Mouse (Mus musculus): ENCODE measurements at regions not wholly inside any gene's neighbourhood (a gene's known extent, or its start where the extent isn't known, plus 50 kb on each side); places are given as distances from the start of the nearest gene placed in this dataset.
"Not testable (repeated sequence)": the region's sequence is repeated elsewhere in the genome, so short reads cannot be mapped to it uniquely, and the experiment has no call there.

DNA sequence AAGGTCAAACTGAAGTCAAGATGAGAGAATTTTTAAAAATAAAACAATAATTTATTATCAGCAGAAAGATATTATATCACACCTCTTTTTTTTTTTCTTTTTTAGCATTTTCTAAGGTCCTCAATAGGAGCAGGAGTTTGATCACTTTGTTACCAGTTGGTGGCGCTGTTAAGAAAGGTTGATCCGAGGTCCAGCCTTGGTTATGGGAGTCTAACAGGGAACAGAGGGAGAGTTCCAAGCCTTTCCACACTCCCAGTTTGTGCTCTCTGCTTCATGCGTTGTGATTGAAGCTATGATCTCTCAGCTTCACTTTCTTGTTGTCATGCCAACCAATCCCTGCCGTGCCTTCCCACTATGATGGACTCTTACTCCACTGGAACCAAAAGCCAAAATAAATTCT lies 83.8 kb downstream of the Fam174a start:
- no peak for DNase-seq (ENCODE audit: low spot score in 2 of 2)

DNA sequence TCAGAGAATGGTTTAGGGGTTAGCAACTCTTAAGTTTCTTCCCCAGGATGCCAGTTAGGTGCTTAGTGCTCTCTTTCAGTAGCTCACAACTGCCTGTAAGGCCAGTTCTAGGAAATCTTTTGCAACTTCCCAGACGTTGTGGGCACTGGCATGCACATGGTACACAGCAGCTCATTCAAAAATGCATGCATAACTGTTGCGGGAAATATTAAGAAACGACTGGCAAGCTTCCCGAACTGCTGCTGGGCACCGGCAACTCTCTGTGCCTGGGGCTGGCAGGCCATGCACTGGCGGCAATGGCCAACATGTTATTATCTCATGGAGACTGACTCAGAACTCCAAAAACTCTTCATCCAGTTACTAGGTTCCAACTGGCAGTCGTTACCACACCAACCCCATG lies 86.3 kb downstream of the Fam174a start:
- DNase-seq (ENCODE audit: low spot score in 2 of 2) = no peak

DNA sequence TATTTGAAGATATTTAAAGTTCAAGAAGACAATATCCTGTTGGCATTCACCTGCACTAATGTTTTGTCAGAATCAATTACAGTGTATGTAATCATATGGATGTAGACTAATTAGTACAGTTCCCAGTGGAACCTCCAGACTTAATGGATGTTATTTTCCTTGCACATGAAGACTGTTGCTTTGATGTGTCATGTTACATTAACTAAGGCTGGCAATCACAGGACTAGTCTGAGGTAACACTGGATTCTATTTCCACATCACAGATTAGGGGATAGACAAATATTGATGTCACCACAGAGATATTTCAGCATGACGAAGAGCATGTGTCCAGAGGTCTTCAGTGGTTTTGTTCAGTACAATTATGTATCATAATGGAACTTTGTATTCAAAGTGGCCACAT lies 108.8 kb downstream of the Fam174a start:
- DNase-seq (ENCODE audit: low spot score in 2 of 2) = no peak

DNA sequence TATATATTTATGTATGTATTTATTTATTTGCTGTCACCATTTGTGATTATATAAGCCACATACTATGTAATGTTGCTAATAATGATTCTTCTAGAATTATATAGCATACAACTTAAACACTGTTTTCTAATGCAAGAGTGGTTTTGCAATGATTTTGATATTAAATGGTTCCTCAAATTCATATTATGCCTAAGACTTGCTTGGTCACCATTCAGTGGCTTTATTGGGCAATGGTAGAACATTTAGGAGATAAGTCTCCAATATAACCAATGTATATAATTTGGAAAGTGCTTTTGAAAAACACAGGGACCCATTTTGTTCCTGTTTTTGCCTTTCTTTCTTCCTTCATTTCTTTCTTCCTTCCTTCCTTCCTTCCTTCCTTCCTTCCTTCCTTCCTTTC lies 112.0 kb downstream of the Fam174a start:
- no peak for DNase-seq (ENCODE audit: low spot score in 2 of 2)

DNA sequence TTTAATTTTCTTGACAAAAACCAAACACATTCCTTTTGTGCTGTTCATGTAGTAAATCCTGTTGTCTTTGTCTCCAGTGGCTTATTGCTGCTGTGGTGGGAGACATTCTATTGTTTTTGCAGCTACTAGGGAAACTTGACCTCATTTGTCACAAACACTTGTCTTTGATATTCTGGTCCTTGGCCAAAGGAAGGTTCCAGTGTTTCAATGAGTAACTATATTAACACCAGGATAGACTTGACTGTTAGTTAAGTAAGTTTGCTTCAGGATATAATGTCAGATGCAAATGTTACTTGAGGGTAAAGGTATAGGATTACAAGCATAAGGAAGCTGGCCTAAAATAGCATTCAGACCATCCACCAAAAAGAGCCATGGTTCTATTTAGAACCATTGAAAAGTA lies 123.7 kb downstream of the Fam174a start:
- no peak for DNase-seq (ENCODE audit: low spot score in 2 of 2)

DNA sequence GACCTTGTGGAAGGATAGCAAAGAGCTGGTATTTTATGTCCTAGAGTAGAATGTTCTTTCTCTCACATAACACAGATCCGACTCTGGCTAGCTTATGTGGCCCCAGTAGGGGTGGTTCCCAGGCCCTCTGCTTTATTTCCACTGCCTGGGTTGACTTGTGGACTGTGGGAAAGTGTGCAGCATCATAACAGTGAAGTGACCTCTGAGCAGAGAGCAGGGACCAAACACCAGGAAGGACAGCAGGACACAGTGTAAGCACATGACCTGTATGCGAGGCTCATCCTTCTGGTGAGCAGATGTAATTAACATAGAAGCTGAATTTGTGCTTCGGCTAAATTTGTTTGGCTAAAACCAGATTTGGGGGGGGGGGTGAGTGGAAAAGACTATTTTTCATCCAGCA lies 132.1 kb downstream of the Fam174a start:
- DNase-seq (ENCODE audit: low spot score in 2 of 2) = no peak

DNA sequence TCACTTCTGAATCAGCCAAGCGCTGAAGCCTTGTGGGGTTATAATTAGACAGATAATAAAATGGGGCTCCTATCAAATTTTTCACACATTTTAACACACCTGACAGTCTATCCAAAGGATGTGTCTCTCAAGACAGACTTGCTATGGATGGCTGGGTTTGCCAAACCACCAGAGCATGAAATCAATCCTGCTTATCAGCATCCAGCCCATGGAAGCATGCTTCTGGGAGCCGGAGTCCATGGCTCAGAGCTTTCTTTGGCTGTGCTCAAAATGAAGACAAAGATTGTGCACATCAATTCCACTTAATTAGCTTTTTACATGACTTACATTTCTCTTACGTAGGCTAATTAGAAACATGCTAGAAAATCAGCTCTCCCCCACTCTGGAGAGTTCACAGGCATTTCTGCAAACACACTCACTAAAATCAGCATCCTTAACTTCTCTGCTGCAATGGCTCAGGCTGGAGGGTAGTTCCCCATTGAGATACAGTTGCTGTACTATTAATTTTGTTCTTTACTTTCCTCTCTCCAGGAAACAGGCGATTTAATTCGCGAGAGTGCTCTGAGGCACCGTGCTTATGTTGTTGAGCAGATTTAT lies 135.6 kb downstream of the Fam174a start:
- no peak for DNase-seq (ENCODE audit: low spot score in 2 of 2)

DNA sequence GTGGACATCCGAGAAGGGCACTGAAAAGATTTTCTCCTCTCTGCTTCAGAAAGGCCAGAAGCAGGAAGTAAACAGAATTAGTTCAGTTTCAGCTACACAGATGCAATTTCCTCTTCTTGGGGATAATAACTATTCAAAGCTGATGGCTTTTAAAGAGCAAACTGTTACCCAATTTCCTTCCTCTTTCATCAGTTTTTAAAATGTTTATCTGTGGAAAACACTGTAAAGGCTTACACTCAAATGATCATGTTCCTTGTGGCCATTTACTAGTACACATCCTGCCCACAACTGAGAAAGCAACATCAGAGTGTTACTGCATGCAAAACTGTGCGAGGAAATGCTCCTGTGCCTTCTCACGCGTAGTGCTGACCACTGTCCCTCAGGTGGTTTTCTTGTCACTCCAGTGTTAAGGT lies 137.5 kb downstream of the Fam174a start:
- DNase-seq (ENCODE audit: low spot score in 2 of 2) = no peak

DNA sequence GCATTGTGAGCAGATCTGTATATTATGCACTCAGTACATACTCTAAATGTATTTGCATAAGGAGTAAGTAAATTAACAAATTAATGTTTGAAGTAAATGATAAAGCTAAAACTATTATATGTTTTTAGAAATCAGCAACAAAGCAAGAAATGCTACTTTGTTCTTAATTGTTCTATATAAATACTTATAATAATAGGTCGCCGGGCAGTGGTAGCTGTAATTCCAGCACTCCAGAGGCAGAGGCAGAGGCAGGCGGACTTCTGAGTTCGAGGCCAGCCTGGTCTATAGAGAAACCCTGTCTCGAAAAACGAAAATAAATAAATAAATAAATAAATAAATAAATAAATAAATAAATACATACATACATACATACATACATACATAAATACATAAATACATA lies 138.3 kb downstream of the Fam174a start:
- peak; percentile 53 to 59 for DNase-seq (ENCODE audit: low spot score in 2 of 2)

DNA sequence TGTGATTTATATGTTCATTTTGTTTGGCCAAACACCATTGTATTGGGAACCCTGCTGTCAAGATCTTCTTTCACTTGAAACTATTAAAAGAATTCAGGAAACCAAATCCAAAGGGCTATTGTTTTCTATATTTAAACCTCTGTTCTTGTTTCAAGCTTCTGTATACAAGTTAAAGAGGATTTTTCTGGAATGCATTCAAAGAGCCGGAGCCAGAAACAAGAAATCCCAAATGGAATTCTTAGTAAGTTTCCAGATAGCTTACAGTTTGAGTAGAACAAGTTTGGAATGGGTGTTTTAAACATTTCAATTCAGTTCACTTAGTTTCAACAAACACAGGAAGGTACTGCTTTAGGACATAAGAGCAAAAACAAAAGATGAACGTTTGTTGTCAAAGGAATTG lies 140.8 kb downstream of the Fam174a start:
- no peak for DNase-seq (ENCODE audit: low spot score in 2 of 2)

DNA sequence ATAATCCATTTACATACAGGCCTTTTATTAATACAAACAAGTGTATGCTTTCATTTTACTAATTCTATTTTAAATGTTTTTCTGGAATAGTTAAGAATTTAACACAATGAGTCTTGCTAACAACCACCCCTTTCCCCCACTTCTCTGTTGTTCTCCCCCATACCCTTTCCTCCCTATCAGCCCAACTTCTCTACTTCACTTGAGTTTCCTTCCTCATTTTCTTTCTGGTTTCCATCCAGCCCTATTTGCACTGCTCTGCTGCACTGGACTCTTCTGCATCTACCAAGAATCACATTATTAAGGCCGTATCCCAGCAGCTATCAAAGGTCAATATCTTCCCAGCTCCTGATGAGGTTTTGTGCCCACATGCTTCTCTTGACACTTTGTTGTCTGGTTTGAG lies 145.9 kb downstream of the Fam174a start:
- no peak for DNase-seq (ENCODE audit: low spot score in 2 of 2)

DNA sequence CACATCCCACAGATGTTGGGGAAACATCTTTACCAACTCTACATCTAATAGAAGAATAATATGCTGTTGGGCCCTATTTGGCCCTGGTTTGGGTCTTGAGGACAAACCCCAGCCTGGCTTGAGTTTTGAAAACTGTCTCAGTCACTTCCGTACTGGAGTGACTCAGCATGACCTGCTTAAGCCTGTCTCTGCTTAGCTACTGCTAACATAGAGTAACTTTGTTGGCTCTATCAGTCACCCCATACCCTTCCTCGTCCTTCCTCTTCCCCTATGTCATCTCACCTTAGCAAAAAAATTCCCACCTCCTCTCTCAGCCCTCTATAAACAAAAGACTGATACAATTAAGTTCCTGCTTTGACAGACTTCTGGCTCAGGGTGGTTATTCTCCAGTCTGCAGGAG lies 154.7 kb downstream of the Fam174a start:
- DNase-seq (ENCODE audit: low spot score in 2 of 2) = no peak

DNA sequence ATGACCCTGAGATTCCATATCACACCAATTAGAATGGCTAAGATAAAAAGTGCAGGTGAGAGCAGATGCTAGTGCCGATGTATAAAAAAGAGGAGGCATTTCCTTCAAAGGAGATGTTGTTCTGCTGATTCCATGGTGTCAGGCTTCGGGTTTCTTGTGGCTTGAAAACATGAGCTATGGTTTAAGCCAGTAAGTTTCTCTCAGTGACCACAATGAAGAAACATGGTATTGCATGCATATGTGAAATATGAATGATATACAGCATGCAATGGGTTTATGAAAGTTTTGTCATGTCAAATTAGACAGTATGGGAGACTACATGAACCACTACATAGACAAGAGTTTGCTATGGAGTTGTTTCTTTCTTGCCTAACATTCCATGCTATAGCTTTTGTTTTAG lies 155.3 kb downstream of the Fam174a start:
- no peak for DNase-seq (ENCODE audit: low spot score in 2 of 2)

DNA sequence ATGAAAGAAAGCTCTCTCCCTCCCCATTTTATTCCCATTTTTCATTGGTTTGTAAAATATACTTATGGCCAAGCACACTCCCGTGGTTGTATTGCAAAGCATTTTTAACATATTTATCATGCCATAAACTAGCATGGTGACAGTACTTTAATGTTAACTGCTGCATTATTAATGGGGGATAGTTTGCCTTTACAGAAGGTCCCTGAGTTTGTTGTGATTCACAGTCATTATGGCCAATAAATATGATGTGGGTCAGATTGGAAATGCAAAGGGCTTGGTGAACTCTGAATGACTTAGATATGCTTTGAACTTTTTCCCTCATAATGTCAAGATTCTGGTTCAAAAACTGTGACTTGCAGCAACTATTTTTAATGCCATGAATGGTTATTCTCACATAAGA lies 157.1 kb downstream of the Fam174a start:
- DNase-seq (ENCODE audit: low spot score in 2 of 2) = no peak

DNA sequence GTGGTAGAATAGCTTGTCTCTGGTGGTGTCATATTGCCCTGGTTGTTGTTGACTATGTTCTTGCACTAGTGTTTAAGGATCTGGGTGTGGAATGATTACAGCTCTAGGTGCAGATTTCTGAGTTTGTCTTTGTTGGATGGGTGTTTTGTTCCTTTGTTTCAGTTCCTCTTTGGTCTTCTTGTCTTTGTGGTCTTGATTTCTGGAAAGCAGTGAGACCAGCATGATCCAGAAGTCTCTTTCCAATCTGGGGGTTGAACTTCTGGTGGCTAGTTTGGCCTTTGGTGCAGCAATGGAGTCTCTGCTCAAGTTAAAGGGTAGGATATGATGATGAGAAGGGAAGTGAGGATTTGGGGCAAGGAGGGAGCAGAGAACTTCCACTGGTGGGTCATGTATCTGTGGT lies 174.4 kb downstream of the St8sia4 start:
- DNase-seq (ENCODE audit: low spot score in 2 of 2) = no peak

DNA sequence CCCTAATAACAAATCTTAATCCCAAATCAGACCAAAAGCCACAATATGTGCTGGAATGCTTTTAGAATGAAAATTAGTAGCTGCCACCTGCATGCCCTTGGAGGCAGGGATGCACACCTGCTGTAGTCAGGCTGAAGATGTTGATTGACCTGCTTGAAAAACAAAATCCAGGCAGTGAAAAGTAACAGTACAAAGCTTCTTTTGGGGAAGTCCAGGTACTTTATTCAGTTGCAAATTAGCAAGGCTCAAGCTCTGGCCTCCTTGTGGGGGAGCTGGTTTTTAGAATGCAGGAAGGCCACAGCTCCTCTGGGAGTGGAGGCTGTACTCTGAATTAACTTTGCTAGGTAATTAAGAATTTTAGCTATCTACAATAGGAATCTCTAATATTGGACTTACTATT lies 166.7 kb downstream of the St8sia4 start:
- DNase-seq (ENCODE audit: low spot score in 2 of 2) = not testable (repeated sequence)

DNA sequence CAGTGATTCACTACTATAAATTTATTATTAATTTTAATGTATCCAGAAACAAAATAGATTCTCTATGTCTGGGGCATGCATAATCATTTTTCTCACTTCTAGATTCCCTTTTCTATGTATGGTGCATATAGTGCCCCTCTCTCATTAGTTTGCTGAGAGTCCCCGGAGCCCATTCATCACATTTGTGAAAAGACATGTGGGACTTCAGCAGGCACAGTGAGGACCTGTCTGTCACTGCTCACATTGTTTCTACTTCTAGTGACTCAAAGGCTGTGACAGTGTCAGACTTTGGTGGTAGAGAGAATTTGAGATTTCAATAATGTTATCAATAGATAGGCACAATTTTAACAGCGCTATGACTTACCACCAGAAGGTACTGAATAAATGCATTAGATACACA lies 158.7 kb downstream of the St8sia4 start:
- DNase-seq (ENCODE audit: low spot score in 2 of 2) = no peak

DNA sequence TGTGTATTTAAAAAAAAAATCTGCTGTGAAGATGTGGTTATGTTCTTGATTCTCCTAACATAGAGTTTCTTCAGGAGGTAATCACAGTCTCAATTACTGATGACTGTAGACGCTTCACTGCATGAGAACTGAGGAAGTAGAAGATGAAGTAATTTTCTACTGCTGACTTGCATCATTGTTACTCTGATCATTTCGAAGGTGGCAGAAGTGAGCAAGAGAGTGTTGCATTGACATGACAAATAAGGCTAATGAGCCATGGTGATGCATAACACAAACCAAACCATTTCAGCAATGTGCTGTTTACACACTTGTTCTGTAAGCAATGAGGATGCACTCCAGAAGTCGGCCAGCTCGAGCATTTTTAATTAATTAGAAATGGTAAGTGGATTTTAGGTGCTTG lies 138.6 kb downstream of the St8sia4 start:
- DNase-seq (ENCODE audit: low spot score in 2 of 2) = no peak

DNA sequence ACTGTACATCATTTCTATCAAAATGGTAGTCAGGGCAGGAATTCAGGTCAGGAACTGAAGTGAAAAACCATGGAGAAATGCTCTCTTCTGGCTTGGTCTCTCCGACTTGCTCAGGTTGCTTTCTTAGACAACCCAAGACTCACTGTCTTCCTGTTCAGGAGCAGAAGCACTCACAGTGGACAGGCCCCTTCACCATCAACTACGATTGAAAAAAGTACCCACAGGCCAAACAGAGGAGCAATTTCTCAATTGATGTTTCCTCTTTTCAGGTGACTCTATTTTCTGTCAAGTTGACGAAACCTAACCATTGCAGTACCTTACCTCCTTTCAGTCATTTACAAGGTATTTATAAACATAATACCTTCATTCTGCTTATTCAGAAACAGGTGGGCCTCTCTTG lies 136.4 kb downstream of the St8sia4 start:
- DNase-seq (ENCODE audit: low spot score in 2 of 2) = no peak
